Mouse (Mus musculus) kidney, adult 2 months (tissue): Measurements from ENCODE around the gene Rcn3.

Experiments
- CTCF ChIP-seq: fragments of 200-500 bp; conservative IDR thresholded peaks from 2 replicates; pipeline ENCODE4 v1.5.1; 2011; ENCODE audit warnings: low read depth, mild to moderate bottlenecking, control low read depth, low read length, moderate library complexity, mixed read lengths; ENCODE audit not compliant: insufficient read depth, insufficient read length
- POLR2A ChIP-seq: fragments of 200-500 bp; IDR thresholded peaks from one replicate; pipeline ENCODE4 v1.6.1; 2011; ENCODE audit warnings: low read depth, low read length, control low read depth

GRCm38 (mm10) chr7:45112529-45112928, 20.5 kb upstream of the Rcn3 start:
- no peak for TF ChIP-seq CTCF
- no peak for TF ChIP-seq POLR2A
